Mouse (Mus musculus) cerebellum, postnatal 25 days (tissue): ENCODE measurements around the gene Spp1.

Experiments used
- DNase-seq, 2 experiments: peaks; one replicate each; pipeline ENCODE4 v3.0.0; 2021; ENCODE audit warnings: mixed read lengths in 2 of 2

Gene Spp1

DNA sequence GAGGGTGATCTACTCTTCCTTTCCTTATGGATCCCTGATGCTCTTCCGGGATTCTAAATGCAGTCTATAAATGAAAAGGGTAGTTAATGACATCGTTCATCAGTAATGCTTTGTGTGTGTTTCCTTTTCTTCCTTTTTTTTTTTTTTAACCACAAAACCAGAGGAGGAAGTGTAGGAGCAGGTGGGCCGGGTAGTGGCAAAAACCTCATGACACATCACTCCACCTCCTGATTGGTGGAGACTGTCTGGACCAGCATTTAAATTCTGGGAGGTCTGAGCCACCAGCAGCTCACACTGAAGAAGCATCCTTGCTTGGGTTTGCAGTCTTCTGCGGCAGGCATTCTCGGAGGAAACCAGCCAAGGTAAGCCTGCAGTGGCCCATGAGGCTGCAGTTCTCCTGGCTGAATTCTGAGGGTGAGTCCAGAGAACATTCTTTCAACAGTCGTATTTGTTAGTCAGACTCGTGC is at the start of gene Spp1:
Spp1 (plus strand) TSS at position 284 of the 467 bp plus-strand sequence.
- no peak for DNase-seq

DNA sequence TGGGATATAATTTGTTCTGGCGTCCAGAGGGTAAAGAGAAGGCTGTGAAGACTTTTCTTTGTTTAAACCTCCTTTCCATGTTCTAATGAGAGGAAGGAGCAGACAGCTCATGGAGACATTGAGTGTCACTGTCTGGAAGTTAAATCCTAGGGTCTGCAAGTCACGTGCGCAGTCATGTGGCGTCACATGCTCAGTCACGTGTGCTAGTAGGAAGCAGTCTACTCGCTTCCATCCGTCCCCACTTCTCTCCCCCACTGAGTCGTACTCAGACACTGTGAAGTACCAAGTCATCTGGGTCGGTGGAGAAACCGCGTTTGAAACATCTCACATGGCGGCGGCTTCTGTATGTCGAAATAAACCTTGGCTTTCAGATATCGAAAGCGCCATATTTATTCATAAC is 49.4 kb upstream of the Spp1 start:
- DNase-seq = no peak

DNA sequence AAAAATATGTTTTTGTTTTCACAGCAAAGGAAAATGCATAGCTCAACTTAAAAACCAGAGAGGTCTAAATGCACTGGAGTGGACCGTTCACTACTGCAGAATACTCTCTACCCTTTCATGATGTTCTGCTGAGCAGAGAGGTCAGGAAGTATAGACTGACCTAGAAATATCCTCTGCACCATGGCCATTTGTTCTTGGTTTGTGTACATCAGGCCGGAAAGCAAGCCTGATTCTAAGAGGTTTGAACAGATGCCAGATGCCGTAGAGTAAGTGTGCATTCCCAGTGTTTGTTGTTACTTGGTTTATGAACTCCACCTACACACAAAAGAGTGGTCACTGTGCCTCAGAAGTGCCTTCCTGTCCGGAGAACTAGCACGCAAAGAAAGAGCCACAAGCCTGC is 48.0 kb upstream of the Spp1 start:
- no peak for DNase-seq

DNA sequence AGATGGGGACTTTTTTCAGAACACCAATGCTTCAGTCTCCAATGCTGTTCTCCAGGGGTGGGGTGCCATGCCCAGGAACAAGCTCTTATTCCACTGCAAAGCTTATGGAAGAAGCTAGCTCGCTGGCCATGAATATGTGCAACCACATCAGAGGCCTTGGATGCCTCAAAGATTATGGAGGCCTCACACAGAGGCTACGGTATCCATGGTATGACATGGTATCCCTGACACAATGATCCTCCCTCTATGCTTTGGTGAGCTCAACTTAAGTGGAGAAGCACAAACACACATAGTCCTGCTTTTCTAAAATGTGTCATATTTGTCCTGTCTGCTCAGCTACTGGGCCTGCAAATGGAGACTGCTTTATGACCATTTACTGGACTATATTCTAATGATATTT is 44.0 kb upstream of the Spp1 start:
- DNase-seq = no peak

DNA sequence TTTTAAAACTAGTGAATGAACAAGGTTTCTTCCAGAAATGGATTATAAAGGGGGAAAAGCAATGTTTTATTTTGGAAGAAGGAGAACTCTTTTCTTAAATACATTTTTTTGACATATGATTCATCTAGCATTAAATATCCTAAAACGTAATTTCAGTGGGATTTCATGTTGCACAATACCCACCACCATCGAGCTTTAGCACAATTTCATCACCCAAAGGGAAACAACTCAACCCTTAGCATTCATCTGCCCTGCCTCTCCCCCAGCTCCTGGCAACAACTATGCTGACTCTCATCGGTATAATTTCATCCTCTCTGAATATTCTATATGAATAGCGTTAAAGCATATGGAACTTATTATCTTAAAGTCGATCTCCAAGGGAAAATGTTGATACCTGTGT is 42.1 kb upstream of the Spp1 start:
- DNase-seq = no peak

DNA sequence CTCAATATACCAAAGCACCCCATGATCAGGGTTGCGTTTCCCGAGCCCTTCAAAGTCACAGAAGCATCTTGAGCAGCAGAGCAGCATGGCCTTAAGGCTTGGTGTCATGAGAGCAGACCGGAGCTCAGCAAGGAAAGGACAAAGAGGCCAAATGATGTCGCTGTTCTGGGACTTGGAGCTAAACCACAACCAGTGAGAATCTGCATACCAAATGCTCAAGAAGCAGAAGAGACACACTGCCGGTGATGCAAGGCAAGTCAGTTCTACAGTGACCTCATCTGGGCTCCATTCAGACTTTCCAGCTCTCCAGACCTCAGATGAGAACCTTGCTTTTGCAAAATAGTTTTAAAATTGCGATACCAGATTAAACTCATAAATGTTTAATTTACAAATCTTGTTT is 38.6 kb upstream of the Spp1 start:
- DNase-seq = no peak

DNA sequence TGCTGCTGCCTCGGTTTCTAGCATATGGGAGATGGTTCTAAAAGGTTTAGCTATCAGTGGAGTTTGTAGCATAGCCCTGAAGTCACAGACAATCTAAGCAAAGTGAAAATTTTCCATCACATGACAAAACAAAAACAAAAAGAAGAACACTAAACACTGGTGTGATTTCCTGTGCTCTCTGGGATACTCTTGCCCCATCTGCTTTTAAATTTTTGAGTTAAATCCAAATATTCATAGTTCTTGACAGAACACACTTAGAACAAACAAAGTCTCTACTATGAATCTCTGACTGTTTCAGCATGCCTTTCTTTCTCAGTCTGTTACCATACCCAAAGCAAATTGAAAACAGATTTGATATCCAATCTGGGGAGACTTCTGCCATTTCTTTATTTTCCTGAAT is 36.9 kb upstream of the Spp1 start:
- no peak for DNase-seq

DNA sequence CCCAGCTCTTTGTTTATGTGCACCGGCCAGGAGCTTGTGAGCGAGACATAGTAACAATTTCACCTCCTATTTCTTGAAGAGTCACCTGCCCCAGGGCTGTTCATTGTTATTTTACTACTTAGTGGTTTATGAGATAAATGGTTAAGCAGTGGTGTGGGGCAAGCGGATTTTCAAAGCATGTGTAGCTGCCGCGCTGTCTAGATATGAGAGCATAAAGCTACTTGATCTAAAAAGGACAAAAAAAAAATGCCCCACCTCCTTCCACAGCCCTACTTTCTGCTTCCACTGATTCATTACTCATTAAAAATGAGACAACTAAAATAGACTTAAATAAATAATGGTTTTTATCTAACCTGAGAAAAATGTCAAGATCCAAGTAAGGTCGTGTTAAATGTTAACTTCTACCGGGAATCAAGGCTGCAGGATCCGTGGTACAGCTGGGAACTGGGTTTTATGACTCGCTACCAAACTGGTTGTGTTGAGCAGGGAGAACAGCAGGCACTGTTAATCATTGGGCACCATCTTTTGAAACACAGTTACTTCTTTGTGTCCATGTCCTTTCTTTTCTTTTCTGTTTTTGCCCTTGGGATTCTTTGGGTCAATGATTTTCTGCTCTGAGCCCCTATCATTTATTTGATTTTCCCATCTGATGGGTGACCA is 35.5 kb upstream of the Spp1 start:
- no peak for DNase-seq

DNA sequence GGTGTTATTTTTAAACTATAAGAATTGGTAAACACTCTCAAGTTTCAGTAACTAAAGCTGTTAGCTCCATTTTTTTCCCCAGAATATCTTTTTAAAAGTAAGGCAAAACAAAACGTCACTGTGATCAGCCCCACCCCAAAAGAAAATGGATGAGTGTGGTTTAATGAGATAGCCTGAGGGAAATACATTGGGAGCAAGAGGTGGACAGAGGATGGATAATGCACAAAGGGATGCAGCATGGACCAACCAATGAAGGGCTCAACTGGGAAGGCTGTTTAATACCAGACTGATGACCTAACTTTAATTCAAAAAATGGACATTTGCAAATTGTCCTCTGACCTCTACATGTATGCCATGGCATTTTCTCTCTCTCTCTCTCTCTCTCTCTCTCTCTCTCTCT is 34.9 kb upstream of the Spp1 start:
- no peak for DNase-seq

DNA sequence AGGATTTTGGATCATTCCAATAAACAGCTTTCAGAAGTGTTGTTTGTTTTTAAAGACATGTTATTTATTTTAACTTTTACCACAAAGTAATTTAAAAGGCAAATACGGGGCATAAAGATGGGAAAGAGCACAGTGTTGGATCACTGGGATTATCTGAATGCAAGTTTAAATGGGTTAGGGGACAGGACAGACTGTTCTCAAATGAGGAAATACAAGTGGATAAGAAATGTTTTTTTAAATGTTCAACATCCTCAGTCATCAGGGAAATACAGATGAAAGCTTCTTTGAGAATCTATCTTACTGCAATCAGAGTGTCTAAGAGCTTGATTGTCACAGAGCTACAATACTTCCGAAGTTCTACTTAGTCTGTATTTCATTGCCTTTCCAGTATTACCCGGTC is 32.3 kb upstream of the Spp1 start:
- no peak for DNase-seq

DNA sequence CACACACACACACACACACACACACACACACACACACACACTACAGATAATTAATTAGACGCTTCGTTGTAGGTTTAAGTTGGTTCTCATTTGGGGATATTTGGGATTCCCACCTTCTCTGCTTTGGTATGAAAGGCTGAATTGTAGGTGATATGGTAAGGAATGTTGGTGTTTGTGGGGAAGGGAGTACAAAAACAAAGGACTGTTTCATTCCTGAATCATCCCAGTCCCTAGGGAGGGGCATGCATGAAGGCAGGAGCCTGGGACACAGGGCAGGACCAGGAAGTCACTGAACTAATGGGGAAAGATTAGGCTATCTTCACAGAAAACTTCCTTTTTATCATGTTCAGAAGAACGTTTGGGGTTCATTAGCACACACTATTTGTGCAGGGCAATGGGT is 31.6 kb upstream of the Spp1 start:
- no peak for DNase-seq

DNA sequence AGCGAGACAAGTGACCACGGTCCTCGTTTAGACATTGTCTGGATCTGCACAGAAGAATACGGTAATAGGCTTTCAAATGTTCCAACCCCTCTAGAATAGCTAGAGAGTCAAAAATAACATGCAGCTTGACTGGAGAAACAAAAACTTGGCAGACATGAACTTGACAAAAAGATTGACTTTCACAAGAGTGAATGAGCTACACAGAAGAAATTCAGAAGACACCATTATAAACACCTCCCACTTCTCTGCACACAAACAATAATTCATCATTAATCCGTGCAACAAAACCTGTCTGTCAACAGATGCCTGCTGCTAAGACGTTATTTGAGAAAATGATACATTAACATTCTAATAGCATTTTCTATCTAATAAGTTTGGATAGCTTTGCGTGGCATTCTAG is 30.4 kb upstream of the Spp1 start:
- DNase-seq = no peak

DNA sequence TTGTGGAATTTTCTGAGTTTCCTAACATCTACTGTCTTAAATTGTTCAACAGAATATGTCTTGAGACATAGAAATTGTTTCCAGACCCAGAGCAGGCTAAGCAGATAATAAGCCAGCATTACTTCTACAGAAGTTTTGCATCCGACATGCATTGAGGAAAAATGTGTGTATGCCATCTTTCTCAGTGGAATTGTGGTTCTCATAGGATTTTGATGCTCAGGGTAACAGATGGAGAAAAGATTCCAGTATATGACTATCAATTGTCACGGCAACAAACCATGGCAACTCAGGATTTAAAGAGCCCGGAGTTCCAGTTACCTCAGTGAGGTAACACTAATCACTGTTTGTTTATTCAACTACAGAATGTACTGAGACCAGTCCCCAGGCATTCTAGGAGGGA is 29.9 kb upstream of the Spp1 start:
- no peak for DNase-seq

DNA sequence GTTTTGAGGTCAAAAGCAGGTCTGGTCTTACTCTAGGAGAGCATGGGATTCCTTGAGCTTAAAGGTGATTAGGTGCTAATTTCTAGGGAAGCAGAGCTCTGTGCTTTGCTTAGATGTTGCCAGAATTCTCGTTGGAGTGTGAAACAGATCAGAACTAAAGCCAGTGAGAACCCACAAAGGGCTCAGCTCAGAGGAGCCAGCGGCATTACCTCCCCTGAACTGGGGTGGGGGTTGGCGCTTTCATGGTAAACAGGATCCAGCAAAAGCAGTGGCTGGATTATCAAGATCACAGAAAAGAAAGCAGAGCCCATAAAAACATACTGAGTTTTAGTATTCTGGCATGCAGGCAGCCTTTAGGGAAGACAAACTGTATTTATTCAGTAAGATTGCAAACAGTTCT is 28.2 kb upstream of the Spp1 start:
- no peak for DNase-seq

DNA sequence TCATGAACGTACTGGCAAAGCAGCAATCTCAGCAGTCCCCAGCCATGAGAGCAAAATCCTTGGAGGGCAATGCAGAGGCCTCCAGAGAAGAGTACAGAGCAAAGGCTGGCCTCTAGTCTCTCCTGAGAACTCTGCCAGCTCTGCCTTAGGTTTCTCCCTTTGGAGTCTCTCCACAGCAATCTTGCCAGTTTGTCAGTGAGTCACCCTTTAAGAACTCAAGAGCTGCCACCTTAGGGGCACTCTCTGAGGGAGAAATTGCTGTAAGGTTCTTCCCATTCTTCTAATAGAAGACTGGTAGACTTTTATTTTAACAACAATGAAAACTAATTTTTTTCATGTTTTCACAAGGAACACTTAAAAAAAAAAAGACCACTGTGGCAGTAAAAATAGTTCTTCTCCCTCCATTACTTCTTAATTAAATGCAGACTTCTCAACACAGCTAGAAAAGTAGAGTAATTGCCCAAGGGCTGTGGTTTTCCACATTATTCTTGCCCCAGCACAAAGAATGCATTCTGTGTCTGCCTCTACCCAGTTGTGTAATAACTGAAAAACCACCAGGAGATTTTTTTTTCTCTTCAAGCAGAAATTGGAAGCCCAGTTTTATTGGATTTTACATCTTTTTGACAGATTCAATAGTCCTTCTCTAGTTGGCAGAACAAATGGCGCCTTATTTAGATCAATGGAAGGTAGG is 27.2 kb upstream of the Spp1 start:
- no peak for DNase-seq

DNA sequence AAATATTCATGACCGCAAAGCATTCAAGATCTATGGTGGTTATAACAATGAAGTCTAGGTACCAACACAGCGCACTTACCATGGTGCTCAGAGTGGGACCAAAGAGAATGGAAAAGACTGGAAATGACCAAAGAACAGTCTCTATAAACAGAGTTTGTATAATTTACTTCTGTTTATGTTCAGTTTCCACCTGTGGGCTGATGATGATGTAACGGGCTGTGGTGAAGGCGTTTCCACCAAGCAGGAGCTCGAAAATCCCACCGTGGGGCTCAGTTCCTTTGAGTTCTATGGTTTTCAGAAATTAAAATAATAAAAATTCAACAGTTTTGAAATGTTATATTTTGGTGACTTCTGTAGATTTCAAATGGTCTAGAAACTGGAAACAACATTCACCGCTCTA is 26.4 kb upstream of the Spp1 start:
- no peak for DNase-seq

DNA sequence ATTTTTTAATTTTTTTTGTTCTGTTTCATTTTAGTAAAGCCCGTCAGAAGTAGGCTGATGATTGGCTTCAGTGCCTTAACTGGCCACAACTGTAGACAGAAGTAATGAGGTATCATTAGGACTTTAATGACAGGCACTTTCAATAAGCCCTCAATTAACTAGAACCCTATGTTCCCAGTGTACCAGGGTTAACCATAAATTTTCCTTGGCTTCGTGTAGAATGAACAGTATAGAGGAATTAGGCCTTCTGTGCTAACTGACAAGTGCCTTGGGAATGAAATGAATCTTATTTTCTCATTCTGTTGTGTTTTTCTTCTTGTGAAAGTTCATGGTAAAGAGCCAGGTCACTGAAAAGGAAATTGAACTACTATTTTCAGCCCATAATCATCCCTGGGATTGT is 18.9 kb upstream of the Spp1 start:
- DNase-seq = no peak

DNA sequence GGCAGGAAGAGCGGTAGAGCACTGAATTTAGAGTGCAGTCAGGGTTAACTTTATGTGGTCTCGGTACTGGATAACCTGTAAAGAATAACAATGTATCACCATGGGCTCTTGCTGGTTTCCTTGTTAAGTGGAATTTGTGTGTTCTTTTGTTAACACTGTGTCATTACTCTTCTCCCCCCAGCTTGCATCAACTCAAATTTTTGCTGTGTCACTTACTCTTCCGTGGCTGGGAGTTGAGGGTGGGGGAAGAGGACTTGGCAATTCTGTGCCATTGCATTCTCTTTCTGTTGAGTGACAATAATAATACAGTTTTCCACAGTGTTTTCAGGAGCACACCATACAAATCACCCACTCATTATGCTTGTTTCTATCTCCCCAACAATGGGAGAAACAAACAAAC is 17.9 kb upstream of the Spp1 start:
- DNase-seq = no peak

DNA sequence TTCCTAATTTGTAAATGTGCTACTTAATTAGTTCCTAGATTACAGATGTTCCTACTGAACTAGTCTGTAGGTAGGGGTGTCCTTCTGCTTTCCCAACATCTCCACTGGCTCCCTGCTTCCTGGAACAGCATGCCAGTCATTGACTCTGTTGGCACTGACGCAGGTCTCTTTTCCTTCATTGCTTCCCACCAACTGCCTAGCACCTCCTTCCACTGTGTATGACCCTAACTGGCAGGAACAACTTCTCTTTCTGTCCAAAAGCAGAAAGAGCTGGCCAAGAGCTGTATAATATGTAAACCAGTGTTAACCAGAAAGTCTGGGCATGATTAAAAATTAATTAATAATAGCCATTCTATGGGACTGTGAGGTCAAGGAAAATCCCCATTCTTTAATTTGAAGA is 17.2 kb upstream of the Spp1 start:
- no peak for DNase-seq

DNA sequence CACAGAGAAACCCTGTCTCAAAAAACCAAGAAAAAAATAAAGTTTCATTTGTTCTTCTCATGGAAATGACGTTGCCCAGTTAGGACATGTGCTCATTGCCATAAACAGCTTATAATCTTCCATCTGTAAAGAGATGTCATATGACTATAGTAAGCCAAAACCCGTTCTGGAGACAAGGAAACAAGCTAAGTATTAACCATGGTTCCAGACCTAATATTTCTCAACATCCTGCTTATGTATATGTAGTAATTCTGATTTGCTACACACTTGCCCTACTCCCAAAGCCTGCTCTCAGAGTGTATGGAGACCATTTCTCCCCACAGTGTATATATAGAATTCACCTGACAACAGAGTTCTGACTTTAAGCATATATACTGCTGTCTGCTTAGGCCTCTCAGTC is 12.9 kb upstream of the Spp1 start:
- DNase-seq = no peak

DNA sequence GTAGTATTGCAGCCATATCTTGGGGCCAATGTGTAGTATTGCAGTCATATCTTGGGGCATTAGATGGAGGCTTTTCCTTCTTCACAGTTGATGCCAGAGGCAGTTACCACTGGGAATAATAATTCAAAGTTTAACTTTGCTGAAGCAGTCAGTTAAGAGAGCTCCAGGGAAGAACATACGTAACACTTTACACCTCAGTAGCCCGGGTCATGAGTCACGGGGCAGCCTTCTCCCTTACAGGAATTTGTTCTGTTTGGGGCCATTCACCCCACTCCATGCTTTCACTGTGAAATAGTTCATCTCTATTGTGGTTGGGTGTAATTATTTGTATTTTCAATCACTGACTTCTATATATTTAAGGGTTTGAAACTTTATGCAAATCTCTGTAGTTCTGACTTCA is 11.1 kb upstream of the Spp1 start:
- no peak for DNase-seq

DNA sequence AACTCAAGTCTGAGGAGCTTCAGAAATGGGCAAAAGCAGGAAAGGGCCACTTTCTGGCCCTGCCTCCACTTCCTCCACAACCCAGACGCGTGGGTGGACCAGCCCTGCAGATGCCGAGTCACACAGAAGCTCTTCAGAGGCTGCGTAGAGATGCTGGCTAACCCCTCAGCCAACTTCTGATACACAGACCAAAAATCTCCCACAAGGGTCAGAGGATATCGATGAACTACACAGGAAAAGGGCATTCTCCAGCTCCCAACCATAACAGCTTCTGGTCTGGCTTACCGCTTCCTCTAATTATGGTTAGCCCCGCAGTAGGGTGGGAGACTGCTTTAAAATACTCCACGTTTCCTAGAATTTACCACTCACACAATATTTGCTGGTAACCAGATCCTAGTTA is 9.0 kb upstream of the Spp1 start:
- DNase-seq = no peak

DNA sequence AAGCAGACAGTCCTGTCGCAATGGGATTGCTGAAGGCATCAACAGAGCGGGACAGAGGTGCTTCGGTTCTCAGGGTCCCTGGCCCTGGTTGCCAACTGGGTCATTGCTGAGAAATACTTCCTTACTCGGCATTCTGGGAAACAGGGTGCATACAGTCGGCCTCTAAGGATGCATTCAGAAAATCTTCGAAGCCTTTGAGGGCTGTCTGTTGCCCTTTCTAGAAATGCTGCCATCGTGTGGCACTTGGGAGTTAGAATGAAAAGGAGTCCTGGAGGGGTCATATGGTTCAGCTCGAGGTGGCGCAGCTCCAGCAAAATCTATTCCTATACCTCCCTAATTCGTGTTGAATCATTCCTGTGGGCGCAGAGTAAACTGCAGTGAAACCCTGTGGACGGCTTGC is 2.0 kb upstream of the Spp1 start:
- DNase-seq = peak in 1 of 2 experiments; percentile 21

DNA sequence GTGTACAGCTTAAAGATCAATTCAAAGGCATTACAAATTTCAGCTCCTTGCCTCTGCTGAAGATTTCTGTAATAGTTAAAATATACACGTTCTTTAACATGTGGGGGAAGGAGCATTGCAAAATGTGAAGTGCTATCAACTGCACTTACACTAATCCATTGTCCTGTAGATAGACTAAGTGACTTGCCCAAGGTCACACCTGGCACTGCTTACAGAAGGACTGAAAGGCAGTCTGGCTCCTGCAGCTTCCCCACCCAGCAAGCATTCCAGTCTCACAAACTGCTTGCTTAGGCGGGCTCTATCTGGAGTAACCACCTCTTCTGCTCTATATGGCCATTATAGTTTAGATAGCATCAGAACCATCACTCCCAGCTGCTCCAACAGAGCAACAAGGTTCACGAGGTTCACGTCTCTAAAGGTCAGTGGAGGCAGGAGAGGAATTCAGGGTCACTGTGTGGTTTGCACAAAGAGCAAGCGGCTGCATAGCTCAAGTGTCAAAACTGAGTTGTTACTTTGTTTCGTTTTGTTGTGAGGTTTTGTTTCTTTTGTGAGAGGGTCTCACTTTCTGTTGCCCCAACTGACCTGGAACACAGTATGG is 851 bp upstream of the Spp1 start:
- no peak for DNase-seq
